28 mouse cellular contexts compared by ENCODE assay signal in the genomic region with DNA sequence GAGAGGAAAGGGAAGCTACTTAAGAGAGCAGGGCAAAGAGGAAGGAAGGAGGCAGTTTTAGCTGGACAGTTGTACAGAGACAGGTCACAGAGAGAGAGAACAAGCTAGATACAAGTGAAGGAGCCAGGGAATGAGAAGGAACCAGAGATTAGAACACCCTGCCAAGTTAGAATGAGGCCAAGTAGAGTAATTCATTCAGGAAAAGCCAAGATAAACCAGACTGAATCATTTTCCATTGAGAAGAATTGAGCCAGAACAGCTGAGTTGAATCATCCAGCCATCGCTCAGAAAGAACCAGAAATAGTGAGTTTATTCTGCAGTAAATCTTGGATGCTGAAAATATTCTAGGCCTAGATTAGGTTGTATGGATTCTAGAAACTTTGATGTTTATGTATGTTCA. TPM values are rescaled to one million over a fixed set of nuclear protein-coding genes. Genes with fewer than 3 reads are reported as not detected.
A peak's percentile ranks its signal among the peaks of the same experiment; 100 is the strongest.
DNase-seq lines count a peak whose midpoint lies in the region; ATAC-seq and TF ChIP-seq lines count a peak whose summit lies in the region.
"Had no signal": no experiment of that assay in that cellular context is flagged by ENCODE, and none has a peak within 500 bp of the region (broad histone marks: within the 10 kb centered on the region; RNA-seq: fewer than 3 reads in every experiment).

No protein-coding gene starts in this region.

- H3K9me3 ChIP-seq in heart, embryonic 11.5 days (replicated peaks; ENCODE audit: control insufficient read depth, low read length): no peaks in the 10 kb centered on the region
- H3K9me3 ChIP-seq: embryonic facial prominence, embryonic 15.5 days; forebrain, embryonic 10.5 days; heart, embryonic 10.5 days; hindbrain, embryonic 12.5 days; liver, embryonic 13.5 days; neural tube, embryonic 13.5 days had no signal

- WGBS in heart, embryonic 11.5 days (ENCODE audit: insufficient replicate concordance): 82% methylated on average over 1 of the region's 1 CpGs
- 73% methylated on average over 1 of the region's 1 CpGs for WGBS in lung, adult 2 months

- no peak overlapping the region for H3K4me2 ChIP-seq in heart, embryonic 11.5 days
- H3K4me2 ChIP-seq: embryonic facial prominence, embryonic 15.5 days; hindbrain, embryonic 12.5 days; limb, embryonic 12.5 days; liver, embryonic 13.5 days; lung, embryonic 14.5 days; neural tube, embryonic 13.5 days had no signal

- no peak overlapping the region for H3K4me3 ChIP-seq in heart, embryonic 11.5 days (ENCODE audit: low read depth, low read length)
- H3K4me3 ChIP-seq in lung, adult 2 months (replicated peaks; ENCODE audit: extremely low read depth, low read depth, low read length): no peak overlapping the region
- H3K4me3 ChIP-seq: embryonic facial prominence, embryonic 15.5 days; forebrain, embryonic 10.5 days; heart, embryonic 10.5 days; hindbrain, embryonic 12.5 days; limb, embryonic 12.5 days; liver, embryonic 13.5 days; myocyte; neural tube, embryonic 13.5 days had no signal

- no peaks in the 10 kb centered on the region for H3K4me1 ChIP-seq in heart, embryonic 11.5 days (ENCODE audit: control insufficient read depth, insufficient read depth, low read length)
- H3K4me1 ChIP-seq in lung, adult 2 months (ENCODE audit: control insufficient read depth, insufficient read depth, low read length): no peaks in the 10 kb centered on the region; the same call in 1 of the 2 replicates
- H3K4me1 ChIP-seq: embryonic facial prominence, embryonic 15.5 days; heart, embryonic 10.5 days; limb, embryonic 12.5 days had no signal

- ATAC-seq in heart, embryonic 11.5 days (replicated peaks; ENCODE audit: insufficient number of reproducible peaks, low FRiP score, low TSS enrichment): no peak
- no peak for ATAC-seq in cerebellum, adult (ENCODE audit: insufficient number of reproducible peaks, low FRiP score, low TSS enrichment)
- ATAC-seq: forebrain, embryonic 16.5 days; midbrain, embryonic 16.5 days had no signal

- no peaks in the 10 kb centered on the region for H3K27me3 ChIP-seq in heart, embryonic 11.5 days (ENCODE audit: control insufficient read depth, insufficient read depth, low read length)
- H3K27me3 ChIP-seq: embryonic facial prominence, embryonic 15.5 days; hindbrain, embryonic 12.5 days; limb, embryonic 12.5 days; liver, embryonic 13.5 days; neural tube, embryonic 13.5 days had no signal

- H3K36me3 ChIP-seq in heart, embryonic 11.5 days (ENCODE audit: control insufficient read depth, insufficient read depth, low read length): no peaks in the 10 kb centered on the region
- H3K36me3 ChIP-seq: embryonic facial prominence, embryonic 15.5 days; forebrain, embryonic 10.5 days; heart, embryonic 10.5 days; hindbrain, embryonic 12.5 days; limb, embryonic 12.5 days; liver, embryonic 13.5 days; neural tube, embryonic 13.5 days had no signal

- intact Hi-C loops in heart, postnatal 10 days (cut with DNase I): no loop called here

- peak; percentile 38 to 54 for DNase-seq in heart, postnatal 10 days
- peak; percentile 22 for DNase-seq in lung, postnatal 36 days
- no peak for DNase-seq in lung, adult 2 months
- peak; percentile 81 for DNase-seq in adipocyte (ENCODE audit: low spot score)
- DNase-seq in cerebellum, postnatal 10 days: no peak
- DNase-seq: adrenal gland, adult 8-10 months; cerebellum, adult 9-10 months; gastrocnemius, postnatal 25 days; kidney, adult 11 months; kidney, postnatal 10 days; liver, embryonic 13.5 days; lung, embryonic 14.5 days; retina, postnatal 1 day; right cerebral cortex, postnatal 4 days; thymus, adult 2 months; thymus, postnatal 4 days had no signal

- no peak overlapping the region for H3K27ac ChIP-seq in heart, embryonic 11.5 days (ENCODE audit: low read depth, low read length)
- H3K27ac ChIP-seq: embryonic facial prominence, embryonic 15.5 days; forebrain, embryonic 10.5 days; heart, embryonic 10.5 days; hindbrain, embryonic 12.5 days; limb, embryonic 12.5 days; liver, embryonic 13.5 days; macrophage; neural tube, embryonic 13.5 days had no signal

- TF ChIP-seq CTCF in lung, adult 2 months (IDR thresholded peaks at IDR 0.05; ENCODE audit: insufficient read depth, low read length): no peak

- no peak for TF ChIP-seq POLR2A in lung, adult 2 months (IDR thresholded peaks at IDR 0.05; ENCODE audit: borderline replicate concordance, extremely low read depth, low read depth, low read length)

- H3K9ac ChIP-seq in heart, embryonic 11.5 days (ENCODE audit: low read depth, low read length): no peak overlapping the region
- H3K9ac ChIP-seq: embryonic facial prominence, embryonic 15.5 days; hindbrain, embryonic 12.5 days; limb, embryonic 12.5 days; liver, embryonic 13.5 days; lung, embryonic 14.5 days; neural tube, embryonic 13.5 days had no signal

RNA-seq across cellular contexts. Expression of gene Immp2l, which starts 1.4 kb away (rescaled TPM):
- total RNA-seq in heart, postnatal 10 days (2021): 10 to 100 TPM; 10.2 to 11.5 TPM
- polyA plus RNA-seq in heart, embryonic 11.5 days (2014; fragmentation: Nextera tagmentation; extraction: Ambion mirVana): 7.7 and 8.2 TPM in 2 replicates
- polyA plus RNA-seq in lung, adult 2 months (2012; rRNA removed): 1.5 and 2.4 TPM in 2 replicates

Comparison
In these comparisons a context has a peak if more than half of its experiments do, and no peak if none do; other contexts are left out.
1. DNase-seq: peak in heart, postnatal 10 days (2 of 2), lung, postnatal 36 days (single experiment) and adipocyte (single experiment); none in lung, adult 2 months (single experiment) and cerebellum, postnatal 10 days (0 of 2).